Mouse (Mus musculus): ENCODE measurements around the gene Pgrmc1.

DNA sequence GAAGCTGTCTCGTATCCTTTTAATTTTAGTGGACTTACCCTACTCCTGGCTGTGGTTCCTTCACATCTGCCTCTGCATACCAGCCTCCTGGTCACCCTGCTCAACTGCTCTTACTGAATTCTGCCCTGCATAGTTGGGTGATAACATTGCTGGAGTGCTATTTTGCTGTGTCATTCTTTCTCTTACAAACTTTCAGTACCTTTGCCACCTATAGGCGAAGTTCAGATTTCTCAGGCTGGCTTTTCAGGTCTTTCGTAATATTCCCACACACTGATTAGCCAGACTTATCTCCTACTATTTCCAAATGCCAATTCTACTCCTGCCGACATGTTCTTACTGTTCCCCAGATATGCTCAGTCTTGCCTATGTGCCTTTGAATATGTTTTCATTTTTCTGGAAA, 6.0 kb downstream of the Pgrmc1 start:
- no peak for TF ChIP-seq CTCF (IDR thresholded peaks at IDR 0.05; ENCODE audit: low read depth, low read length)
- TF ChIP-seq GATA1 (IDR thresholded peaks at IDR 0.05; ENCODE audit: borderline replicate concordance, low read length) = no peak
- no peak for TF ChIP-seq TAL1 (conservative IDR thresholded peaks at IDR 0.05; ENCODE audit: low read depth, low read length)
- no peak for TF ChIP-seq GATA2 (IDR thresholded peaks at IDR 0.05; ENCODE audit: borderline replicate concordance, low read depth, low read length)
- TF ChIP-seq POLR2AphosphoS5 (IDR thresholded peaks at IDR 0.05; ENCODE audit: insufficient replicate concordance, low read depth, low read length) = no peak

Measured in G1E (cell line).